Mouse (Mus musculus) kidney, adult 9 months (tissue): Measurements from ENCODE around the gene Sh3gl2.

Experiments
- DNase-seq: peaks from one replicate; pipeline ENCODE4 v3.0.0; 2022

Gene Sh3gl2

DNA sequence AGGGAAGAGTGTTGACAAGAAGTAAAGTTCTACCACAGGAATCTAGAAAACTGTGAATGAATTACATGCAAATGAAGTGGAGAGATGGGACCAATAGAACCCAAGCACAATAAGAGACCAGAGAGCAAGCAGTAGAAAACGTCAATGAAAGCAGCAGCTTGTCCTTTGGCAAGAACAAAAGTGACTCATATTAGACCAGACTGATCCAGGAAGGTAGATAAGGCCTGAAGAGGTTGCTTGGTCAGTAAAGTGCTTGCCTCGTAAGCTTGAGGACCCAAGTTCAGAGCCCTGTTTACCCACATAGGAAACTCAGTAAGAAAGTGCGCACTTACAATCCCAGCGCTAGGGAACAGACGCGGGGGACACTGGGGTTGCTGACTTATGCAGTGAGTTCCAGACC, 215.5 kb downstream of the Sh3gl2 start:
- no peak for DNase-seq

DNA sequence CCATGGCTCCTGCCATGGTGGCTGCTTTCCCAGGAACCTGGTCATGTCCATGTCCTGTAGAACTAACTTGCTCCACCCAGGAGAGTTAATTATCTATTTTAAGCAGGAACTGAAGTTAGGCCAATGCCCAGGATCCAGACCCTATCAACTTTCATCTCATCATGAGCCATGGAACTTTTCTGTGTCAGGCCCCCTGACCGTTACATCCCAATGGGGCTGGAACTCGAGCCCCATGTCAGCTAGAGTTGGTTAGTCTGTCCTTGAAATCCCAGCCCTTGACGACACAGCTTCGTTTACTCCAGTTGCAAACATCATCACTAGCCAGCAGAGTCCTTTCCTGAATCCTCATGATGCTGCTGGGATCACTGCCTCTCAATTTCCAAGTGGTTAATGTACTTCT, 221.3 kb downstream of the Sh3gl2 start:
- no peak for DNase-seq

DNA sequence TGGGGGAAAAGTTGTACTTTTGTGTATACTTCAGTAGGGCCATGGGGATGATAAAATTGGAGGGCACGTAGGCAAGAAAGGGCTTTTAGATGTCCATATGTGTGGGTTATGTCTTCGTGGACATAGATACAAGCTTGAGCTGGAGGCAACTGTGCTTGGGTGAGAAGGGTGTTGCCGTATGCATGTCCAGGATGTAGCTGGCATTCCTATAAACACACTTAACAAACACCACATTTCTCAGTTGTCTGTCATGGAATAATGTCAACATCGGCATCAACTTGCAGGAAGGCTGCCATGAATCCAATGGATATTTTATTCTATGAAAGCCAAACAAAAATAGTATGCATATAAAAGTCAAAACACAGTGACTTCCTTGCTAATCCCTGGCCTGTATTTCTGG, 227.9 kb downstream of the Sh3gl2 start:
- no peak for DNase-seq

DNA sequence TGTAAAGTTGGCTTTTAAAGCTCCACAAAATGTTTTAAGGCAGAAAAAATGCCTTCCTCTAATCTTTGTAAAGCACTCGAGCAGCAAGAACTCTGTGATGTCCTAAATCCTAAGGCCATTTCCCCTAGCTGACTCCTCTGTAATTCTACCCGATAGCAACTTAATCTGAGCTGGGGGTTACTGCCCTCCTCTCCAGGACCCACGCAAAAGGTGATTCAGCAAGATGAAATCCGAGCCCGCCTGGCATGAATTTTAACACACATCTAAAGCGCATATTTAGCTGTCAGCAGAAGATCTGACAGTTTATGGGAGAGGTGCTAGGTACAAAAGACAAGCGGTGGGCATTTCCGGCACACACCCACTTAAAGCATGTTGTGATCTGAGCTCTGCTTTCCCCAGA, 229.8 kb downstream of the Sh3gl2 start:
- no peak for DNase-seq

DNA sequence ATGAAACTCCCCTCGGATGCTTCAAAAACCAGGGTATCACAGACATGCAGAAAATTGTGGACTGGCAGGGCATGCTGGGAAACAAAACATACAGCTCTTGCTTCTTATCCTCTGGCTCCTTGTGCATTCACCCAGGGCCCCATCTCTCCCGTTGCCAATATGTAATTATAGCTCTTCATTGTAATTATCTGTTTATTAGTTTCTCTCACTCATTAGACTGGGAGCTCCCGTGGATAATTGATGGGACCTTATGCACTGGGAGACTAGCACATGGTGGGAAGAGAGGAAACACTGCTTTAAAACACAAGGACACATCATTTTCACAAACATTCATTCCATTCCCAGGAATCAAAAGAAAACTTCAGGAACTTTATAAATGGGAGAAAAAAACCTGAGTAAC, 233.9 kb downstream of the Sh3gl2 start:
- no peak for DNase-seq

DNA sequence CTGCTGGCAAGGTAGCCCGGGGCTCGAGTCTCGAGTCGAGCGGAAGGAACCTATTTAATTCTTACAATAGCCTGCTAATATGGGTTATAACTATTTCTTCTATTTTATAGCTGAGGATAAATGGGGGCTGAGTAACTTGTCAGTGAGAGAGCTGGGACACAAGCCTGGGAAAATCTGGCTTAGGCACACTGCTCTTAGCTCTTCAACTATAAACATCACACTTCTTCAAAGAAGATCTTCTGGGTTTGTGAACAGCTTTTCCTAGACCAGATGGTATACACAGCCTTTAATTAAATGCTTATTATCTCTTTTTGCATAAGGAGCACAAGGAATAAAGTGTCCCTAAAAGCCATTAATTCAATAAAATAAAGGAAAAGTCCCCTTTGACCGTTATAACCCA, 278.7 kb downstream of the Sh3gl2 start:
- no peak for DNase-seq

DNA sequence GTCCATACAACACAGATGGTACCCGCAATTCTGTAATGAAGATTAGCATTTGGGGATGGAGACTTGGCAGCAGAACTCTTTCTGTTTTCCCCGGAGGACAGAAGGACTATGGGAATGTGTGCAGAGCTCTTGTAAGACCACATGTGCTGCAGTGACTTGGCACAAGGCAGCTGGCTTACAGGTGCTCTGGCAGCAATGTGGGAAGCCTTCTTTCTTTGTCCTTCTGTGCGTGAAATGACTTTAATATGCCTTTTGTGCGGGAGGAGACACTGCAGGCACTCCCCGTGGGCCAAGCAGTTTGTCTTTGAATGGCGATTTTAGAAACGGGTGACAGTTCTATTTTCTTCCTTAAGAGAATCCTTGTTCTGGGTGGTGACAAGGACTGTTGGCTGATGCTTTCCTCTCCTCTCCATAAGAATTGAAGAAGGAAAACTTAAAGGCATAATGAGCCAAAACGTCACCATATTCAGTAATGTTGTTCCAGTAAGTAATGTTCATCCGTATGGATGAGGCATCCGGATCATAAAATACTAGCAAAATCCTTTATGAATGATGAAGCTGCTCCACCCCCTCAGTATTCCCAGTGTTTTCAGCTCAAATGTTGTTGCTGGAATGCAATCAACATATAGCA, 281.5 kb downstream of the Sh3gl2 start:
- DNase-seq, result no peak

DNA sequence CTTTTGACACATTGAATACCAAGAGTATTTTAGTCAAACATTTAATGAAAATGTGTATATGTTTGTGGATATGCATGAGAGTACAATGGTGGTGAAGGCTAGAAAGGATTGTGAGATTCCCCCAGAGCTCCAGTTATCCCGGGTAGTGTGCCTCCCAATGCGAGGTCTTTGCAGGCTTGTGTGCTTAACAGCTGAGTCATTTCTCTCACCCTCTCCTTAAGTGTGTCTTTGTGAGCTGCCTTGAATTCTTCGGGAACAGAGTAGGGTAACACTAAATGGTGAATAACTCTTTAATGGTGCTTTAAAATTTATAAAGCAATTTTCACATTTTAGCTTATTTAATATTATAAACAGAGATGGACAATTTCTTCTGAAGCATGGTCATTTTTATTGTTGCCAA, 300.8 kb downstream of the Sh3gl2 start:
- DNase-seq, result no peak

DNA sequence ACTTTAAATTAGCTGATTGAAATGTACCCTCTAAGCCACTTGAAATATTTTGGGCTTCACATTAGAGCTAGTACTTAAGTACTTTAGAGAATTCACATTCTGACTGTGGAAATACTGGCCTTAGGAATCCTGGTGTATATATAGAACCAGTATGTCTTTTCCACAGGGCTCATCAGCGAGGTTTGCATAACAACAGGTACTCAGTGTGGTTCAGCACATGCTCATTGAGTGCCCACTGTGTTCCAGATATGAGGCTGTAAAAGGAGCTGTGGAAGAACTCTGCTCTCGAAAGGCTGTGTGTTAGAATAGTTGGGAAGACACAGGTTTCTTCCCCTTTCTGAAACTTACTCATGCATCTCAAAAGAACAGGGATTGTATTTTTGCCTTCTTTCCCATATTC, 302.1 kb downstream of the Sh3gl2 start:
- DNase-seq, result no peak

DNA sequence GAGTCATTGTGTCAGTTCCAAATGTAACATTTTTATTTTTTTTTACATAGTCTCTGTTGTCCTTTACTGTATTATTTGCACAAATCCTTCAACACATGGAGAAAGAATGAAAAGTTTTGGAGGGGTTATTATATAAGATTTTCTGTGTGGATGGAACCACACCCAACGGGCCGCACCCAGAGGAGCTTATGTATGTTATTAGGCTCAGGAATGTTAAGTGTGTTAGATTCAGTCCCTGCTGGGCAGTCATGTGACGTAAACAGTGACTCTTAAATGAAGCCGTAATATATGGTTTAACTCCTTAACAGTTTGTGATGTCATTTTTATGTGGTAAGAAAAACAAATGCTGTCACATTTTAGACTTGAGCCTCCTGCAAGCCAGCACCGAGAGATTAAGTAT, 302.6 kb downstream of the Sh3gl2 start:
- no peak for DNase-seq

DNA sequence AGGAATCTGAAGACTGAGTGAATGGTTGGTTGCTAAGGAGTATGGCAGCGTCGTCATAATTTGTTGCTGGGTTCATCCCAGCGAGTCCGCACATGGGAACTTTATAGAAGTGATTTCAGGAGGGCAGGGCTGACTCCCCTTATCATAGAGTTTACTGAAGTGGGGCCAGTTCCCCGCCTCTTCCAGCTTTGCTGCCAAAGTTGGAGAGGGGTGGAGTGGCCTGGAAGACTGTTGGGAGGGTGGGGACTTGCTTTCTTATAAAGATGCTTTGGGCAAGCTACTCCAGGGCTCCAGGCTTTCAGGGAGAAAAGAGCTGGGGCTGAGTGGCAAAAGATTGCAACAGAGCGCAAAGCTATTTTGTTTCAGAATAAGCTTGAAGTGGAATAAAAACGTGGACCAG, 308.4 kb downstream of the Sh3gl2 start:
- no peak for DNase-seq

DNA sequence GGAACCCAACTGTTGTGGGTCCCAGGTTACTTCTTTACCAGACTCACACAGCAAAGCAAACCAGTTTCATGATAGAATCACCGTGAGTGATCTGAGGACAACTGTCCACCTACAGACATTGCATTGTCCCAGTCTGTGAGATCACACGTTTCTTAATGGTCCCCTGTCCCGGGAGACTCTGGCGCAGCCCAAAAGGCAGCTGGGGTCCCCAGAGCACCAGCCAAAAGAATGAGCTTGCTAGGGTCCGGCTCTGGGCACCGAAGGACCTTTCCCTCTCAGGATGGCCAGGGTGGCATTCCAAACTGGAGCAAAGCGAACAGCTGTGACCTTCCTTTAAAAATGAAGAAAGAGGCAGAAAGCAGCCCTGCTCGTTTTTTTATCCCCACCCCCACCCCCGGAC, 308.9 kb downstream of the Sh3gl2 start, which contains the start of gene Adamtsl1:
Adamtsl1 (plus strand) TSS at position 381 of the 400 bp plus-strand sequence.
- no peak for DNase-seq

DNA sequence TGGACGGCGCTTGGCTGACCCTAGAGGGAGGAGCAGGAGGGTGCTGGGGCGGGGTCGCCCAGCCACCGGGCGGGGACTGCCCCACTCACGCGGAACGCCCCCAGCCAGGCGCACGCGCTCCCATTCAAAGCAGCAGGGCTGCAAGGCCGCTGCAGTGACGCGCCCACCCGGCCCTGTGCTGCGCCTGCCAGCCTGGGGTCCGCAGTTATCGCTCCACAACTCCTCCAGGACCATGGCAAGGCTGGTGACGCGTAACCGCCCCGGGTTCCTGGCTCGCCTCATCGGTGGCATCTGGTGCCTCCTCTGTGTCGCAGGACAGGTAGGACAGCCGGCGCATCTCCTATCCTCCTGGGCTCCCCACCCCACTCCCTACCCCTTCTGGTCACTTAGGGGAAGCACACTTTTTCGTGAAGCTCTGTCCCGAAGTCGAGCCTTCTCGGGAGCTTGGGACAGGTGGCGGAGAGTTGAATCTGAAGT, 309.3 kb downstream of the Sh3gl2 start:
- DNase-seq, result peak; percentile 7

DNA sequence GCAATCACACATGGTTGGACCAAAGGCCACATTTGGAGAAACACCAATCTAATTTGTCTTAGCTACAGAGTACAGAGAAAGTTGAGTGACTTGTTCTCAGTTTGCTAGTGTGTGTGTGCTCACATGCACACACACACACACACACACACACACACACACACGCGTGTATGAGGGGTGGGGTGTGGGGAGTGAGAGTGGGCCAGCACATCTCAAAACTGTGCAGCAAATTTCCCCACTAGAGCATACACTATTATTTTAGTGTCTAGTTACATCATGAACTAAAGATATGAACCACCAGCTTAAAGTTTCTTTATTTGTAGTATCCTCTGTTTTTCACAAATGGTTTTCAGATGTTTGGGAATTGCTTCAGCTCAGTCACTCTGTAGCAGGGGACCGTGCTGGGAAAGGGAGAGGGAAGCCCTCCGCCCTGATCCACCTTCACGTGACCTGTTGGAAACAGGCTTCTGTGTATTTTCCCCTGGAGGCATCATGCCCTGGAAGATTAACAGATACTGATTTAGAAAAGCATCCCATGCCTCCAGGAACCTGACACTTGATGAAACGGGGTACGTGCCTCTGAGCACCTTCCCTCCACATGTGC, 322.1 kb downstream of the Sh3gl2 start:
- no peak for DNase-seq

DNA sequence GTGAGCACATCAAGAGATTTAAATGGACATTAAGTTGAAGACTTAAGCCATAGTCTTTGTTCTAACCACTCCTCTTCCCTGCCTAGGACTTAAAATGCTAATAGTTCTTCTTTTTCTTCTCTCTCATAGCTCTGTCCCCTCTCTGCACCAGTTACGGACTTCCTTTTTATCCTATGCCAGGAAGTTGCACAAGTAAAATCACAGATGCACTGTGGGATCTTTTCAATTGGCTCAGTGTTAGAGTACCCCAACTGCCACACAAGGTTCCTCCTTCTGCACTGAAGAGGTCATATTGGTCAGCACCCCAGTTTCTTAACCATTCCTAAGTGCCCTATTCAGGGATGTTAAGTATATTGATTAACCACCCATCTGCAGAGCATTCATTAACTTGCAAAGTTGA, 324.9 kb downstream of the Sh3gl2 start:
- no peak for DNase-seq

DNA sequence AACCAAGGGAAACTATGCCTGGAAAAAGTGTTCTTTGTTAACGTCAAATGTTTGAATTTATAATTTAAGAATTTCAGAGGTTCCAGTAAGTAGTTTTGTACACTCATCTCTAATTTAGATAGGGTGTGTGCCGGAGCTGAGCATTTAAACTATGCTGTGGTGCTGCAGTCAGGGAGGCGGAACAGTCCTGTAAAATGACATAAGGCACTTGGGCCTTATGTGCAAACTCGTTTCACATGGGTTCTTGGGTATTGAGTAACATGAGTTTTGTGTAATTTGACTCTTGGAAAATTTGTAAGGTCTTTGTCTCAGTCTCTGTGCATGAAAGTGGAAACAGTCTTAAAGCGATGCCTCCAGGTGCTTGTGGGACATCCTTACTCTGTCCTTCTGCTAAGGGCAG, 334.8 kb downstream of the Sh3gl2 start:
- no peak for DNase-seq

DNA sequence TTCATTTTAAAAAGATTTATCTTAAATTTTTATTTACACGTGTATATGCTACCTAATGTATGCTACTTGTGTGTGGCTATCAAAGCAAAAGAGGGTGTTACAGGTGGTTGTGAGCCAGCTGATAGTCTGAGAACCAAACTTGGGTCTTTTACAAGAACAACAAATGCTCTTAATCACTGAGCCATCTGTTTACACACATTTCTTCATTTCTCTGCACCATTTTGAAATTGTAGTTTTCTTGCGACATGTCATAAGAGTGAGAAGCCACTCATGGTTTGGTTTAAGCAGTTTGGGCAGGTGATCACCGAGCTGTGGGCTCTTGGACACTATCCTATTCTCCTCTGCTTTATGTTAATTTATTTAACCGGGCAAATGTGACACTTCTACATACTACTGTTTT, 338.3 kb downstream of the Sh3gl2 start:
- no peak for DNase-seq

DNA sequence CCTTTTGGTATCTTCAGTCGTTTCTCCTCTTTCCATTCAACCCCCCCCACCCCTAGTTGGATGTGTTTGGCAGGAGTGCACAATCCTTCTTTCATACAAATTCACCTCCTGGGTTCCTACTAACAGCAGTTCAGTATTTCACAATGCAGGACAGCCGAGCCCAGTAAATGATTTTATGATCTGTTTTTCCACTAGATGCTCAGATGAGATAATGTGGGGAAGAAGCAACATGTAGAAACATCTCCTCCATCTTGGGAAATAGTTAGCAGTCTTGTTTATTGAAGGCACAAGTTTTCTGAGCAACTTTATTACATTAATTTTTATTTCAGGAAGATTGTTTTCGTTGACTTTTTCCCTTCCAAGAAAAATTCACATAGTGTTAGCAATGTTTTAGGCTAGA, 349.8 kb downstream of the Sh3gl2 start:
- no peak for DNase-seq

DNA sequence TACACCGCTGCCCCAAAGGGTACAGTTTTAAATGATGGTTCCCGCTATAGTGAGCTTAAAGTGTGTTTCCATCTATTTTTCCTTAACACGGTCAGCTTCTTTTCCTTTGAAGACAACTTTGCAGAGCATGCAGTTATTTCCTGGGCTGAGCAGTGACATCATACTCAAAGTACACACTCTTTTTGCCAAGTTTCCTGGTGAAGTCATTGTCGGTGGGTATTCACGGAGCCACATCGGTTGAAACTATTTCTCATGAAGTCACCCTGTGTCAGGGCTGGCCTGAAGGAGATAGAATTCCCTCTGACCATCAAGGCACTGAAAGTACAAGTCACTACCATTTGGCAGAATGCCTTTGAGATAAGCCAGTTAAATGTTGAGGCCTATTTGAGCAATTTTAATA, 354.8 kb downstream of the Sh3gl2 start:
- no peak for DNase-seq

DNA sequence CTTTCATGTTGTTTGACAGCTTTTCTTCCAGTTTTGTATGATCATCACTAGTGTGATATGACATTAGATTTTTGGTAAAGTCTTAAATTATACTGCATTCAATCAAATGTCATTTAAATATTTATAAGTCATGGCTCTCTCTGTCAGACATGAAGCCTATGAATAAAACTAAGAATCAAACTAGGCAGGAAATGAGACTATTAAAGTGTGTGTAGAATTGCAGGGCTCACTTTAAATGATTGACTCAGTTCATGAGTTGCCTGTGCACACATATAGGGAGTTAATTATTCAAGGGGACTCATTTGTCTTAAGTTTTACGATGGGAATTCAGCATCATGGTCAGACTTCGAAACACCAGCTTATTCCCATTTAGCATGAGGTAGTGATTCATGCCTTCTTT, 380.5 kb downstream of the Sh3gl2 start:
- DNase-seq, result no peak

DNA sequence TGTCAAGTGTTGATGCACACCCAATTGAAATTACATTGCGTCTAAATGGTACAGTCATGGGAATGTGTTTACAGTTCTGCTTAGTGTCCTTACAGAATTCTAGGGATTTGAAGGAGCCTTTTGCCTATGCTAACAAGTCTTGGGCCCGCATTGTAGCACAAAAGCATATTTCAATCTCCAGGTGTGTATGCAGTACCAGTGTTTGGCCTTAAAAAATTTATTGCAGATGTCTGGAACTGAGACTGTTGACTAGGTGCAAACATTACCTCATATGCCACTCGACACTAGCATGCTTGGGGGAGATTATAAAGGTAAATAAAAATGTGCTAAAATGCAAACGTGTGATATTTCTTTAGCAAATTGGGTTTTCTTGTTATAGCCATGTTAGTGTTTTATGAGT, 384.0 kb downstream of the Sh3gl2 start:
- no peak for DNase-seq

DNA sequence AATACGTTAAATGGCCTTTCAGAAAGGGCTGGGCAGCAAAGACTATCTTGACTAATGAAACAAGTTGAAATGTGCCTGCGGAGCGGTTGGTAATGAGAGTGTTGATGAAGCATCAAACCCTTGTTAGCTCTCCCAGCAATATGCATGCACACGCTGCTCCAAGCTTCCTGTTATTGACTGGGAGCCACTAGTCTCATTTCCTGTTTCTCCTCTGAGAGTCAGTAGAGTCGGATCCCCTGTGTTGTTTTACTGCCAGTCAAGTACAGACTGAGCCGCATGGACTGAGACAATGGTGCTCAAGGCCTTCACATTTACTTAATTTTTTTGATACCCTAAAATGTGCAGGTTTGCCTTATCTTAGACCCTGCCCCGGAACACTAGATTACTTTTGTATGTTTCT, 386.1 kb downstream of the Sh3gl2 start:
- DNase-seq, result no peak

DNA sequence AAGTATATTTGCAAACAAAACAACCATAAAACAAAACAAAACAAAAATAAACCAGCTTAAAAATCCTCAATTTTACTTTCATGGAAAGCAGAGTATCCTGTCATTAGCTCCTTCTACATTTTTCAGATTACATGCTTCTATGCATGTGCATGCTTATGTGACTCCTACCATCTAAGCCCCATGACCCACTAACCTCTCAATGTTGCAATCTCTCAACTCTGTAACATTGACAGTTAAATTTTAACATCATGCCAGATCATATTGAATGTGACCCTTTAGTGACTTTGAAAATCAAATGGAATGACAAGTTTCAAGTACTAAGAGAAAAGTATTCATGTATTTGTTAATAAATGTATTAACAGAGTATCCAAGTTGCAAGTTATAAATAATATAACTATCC, 389.2 kb downstream of the Sh3gl2 start:
- no peak for DNase-seq

DNA sequence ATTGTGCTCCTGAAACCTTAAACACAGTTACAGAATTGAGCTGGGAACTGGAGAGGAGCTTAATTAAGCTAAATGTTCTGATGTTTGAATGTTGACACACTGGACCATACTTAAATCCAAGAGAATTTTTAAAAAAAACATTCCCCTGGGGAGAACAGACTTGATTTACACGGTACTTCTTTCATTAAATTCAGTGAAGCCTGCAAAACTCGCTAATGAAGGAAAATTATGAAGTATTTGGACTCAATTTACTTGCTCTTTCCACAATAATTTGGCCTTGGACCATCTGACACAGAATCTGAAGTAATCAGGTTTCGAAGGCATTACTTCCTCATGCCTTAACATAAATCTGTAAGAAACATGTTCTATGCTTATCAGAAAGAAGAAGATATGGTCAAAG, 408.4 kb downstream of the Sh3gl2 start:
- no peak for DNase-seq

DNA sequence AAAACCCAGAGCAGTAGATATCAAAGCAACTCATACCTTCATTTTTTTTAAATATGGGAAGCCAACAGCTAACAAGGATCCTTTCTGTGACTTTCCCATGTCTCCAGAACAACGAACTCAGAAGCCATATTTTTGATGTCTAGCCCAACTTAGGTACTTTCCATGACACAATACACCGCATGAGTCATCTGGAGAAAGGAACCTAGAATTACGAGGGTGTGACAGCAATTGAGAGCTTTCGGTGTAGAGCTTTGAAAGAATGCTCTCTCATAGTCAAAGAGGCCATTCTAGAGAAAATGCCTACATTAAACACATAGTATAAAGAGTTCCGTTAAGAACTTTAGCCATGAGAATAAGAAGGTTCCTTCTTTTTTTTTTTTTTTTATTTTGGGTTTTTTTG, 413.8 kb downstream of the Sh3gl2 start:
- DNase-seq, result no peak
